Mouse (Mus musculus): ENCODE measurements at regions not wholly inside any gene's neighbourhood (a gene's known extent, or its start where the extent isn't known, plus 50 kb on each side); places are given as distances from the start of the nearest gene placed in this dataset.

DNA sequence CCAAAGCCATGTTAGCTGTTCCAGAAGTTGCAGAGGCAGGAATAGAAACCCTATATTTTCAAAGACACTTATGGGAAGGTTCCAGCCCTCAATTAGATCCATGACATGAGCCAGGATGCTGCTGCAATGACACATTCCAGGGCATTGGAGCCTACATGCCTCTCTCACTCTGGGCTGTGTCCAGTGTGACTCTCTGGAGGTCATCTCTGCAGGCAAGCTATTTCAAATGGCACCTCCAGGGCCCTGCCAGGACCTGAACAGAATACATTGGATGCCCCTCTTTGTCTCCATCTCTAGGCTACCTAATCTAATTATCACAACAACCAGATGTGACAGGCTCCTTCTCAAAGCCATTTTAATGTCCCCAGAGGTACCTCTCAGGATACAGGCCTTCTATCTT is 1478.7 kb upstream of the Gm6569 start:
- H3K27me3 ChIP-seq (ENCODE audit: control insufficient read depth, insufficient read depth, insufficient read length), result no peaks in the 10 kb centered on the region

DNA sequence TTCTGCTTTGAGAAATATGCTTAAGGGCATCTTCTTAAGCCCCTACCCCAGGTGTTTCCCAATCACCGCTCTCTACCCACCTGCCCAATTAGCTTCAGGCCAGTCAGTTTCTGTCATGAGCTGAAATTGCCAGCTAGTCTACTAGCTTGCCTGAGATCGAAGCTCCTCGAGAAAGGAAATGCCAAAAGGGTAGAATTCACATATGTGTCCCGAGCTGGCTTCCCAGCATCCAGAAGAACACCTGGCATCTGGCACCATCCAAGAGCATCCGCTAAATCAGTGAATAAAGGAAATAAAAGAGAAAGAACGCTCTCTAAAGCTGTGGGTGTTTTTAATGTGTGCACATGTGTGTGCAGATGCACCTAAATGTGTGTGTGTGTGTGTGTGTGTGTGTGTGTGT is 1474.7 kb upstream of the Gm6569 start:
- H3K27me3 ChIP-seq (ENCODE audit: control insufficient read depth, insufficient read depth, insufficient read length), result no peaks in the 10 kb centered on the region
- no peaks in the 10 kb centered on the region for H3K79me2 ChIP-seq (ENCODE audit: control insufficient read depth, insufficient read depth)
- no peak overlapping the region for H3K4me2 ChIP-seq (ENCODE audit: low read depth)
- no peak overlapping the region for H3K4me3 ChIP-seq
- no peaks in the 10 kb centered on the region for H3K36me3 ChIP-seq (ENCODE audit: control insufficient read depth, insufficient read depth)
- H3ac ChIP-seq (ENCODE audit: control insufficient read depth, insufficient read length), result no peak overlapping the region
- no peak for TF ChIP-seq E2F4 (IDR thresholded peaks at IDR 0.05; ENCODE audit: insufficient read depth)
- TF ChIP-seq MAX (IDR thresholded peaks at IDR 0.05; ENCODE audit: low read depth), result no peak
- no peak for TF ChIP-seq POLR2A (IDR thresholded peaks at IDR 0.05; ENCODE audit: insufficient read length, low read depth)
- TF ChIP-seq USF1 (IDR thresholded peaks at IDR 0.05; ENCODE audit: low read depth), result no peak
- TF ChIP-seq CEBPB (IDR thresholded peaks at IDR 0.05; ENCODE audit: insufficient read depth, poor library complexity, severe bottlenecking), result no peak
- TF ChIP-seq MYOD1 (IDR thresholded peaks at IDR 0.05; ENCODE audit: control insufficient read depth in 1 of 3, insufficient read length in 2 of 3, low read depth in 2 of 3), result no peak
- TF ChIP-seq TCF12 (IDR thresholded peaks at IDR 0.05; ENCODE audit: insufficient read depth, poor library complexity, severe bottlenecking), result no peak
- TF ChIP-seq POLR2AphosphoS2 (IDR thresholded peaks at IDR 0.05; ENCODE audit: insufficient read length, low read depth), result no peak

More for the DNA sequence above, 1478.7 kb upstream of the Gm6569 start:
- Histone ChIP-seq H3K36me3 (ENCODE audit: control insufficient read depth, insufficient read depth) (no peaks in the 10 kb centered on the region), H3K4me3 (no peak overlapping the region), H3K79me2 (ENCODE audit: control insufficient read depth, insufficient read depth) (no peaks in the 10 kb centered on the region), H3ac (ENCODE audit: control insufficient read depth, insufficient read length) (no peak overlapping the region), H3K4me2 (ENCODE audit: low read depth) (no peak overlapping the region)
- TF ChIP-seq POLR2AphosphoS2 (IDR thresholded peaks at IDR 0.05; ENCODE audit: insufficient read length, low read depth), result no peak

- Histone ChIP-seq H3ac (ENCODE audit: control insufficient read depth, insufficient read length) (no peak overlapping the region), H3K36me3 (ENCODE audit: control insufficient read depth, insufficient read depth) (no peaks in the 10 kb centered on the region), H3K79me2 (ENCODE audit: control insufficient read depth, insufficient read depth) (no peaks in the 10 kb centered on the region), H3K27me3 (ENCODE audit: control insufficient read depth, insufficient read depth, insufficient read length) (no peaks in the 10 kb centered on the region), H3K4me2 (ENCODE audit: low read depth) (no peak overlapping the region), H3K4me3 (no peak overlapping the region)
- TF ChIP-seq SRF (IDR thresholded peaks at IDR 0.05; ENCODE audit: control insufficient read depth, insufficient read length, low read depth) (no peak), TCF3 (IDR thresholded peaks at IDR 0.05; ENCODE audit: insufficient read length, low read depth) (no peak), USF1 (IDR thresholded peaks at IDR 0.05; ENCODE audit: low read depth) (no peak), MAX (IDR thresholded peaks at IDR 0.05; ENCODE audit: low read depth) (no peak), REST (IDR thresholded peaks at IDR 0.05; ENCODE audit: insufficient read depth, insufficient read length) (no peak), POLR2A (IDR thresholded peaks at IDR 0.05; ENCODE audit: insufficient read length, low read depth) (no peak), POLR2AphosphoS2 (IDR thresholded peaks at IDR 0.05; ENCODE audit: insufficient read length, low read depth) (no peak), E2F4 (IDR thresholded peaks at IDR 0.05; ENCODE audit: insufficient read depth) (no peak), TCF12 (IDR thresholded peaks at IDR 0.05; ENCODE audit: insufficient read depth, poor library complexity, severe bottlenecking) (no peak), MYOG (IDR thresholded peaks at IDR 0.05; ENCODE audit: control insufficient read depth in 1 of 3, insufficient read depth in 1 of 3, insufficient read length in 2 of 3, low read depth in 2 of 3) (no peak), MYOD1 (IDR thresholded peaks at IDR 0.05; ENCODE audit: control insufficient read depth in 1 of 3, insufficient read length in 2 of 3, low read depth in 2 of 3) (no peak), CEBPB (IDR thresholded peaks at IDR 0.05; ENCODE audit: insufficient read depth, poor library complexity, severe bottlenecking) (no peak)
Observed at GRCm38 (mm10) chr15:72360049-72360448, 1474.3 kb upstream of the Gm6569 start.

- Histone ChIP-seq H3K36me3 (ENCODE audit: control insufficient read depth, insufficient read depth) (no peaks in the 10 kb centered on the region), H3K4me3 (no peak overlapping the region), H3K79me2 (ENCODE audit: control insufficient read depth, insufficient read depth) (no peaks in the 10 kb centered on the region), H3ac (ENCODE audit: control insufficient read depth, insufficient read length) (no peak overlapping the region), H3K27me3 (ENCODE audit: control insufficient read depth, insufficient read depth, insufficient read length) (no peaks in the 10 kb centered on the region), H3K4me2 (ENCODE audit: low read depth) (no peak overlapping the region)
- TF ChIP-seq POLR2AphosphoS2 (IDR thresholded peaks at IDR 0.05; ENCODE audit: insufficient read length, low read depth), result no peak
- no peak for TF ChIP-seq CEBPB (IDR thresholded peaks at IDR 0.05; ENCODE audit: insufficient read depth, poor library complexity, severe bottlenecking)
- TF ChIP-seq TCF3 (IDR thresholded peaks at IDR 0.05; ENCODE audit: insufficient read length, low read depth), result no peak
- no peak for TF ChIP-seq E2F4 (IDR thresholded peaks at IDR 0.05; ENCODE audit: insufficient read depth)
- no peak for TF ChIP-seq MAX (IDR thresholded peaks at IDR 0.05; ENCODE audit: low read depth)
- TF ChIP-seq REST (IDR thresholded peaks at IDR 0.05; ENCODE audit: insufficient read depth, insufficient read length), result no peak
- TF ChIP-seq MYOD1 (IDR thresholded peaks at IDR 0.05; ENCODE audit: control insufficient read depth in 1 of 3, insufficient read length in 2 of 3, low read depth in 2 of 3), result no peak
- no peak for TF ChIP-seq POLR2A (IDR thresholded peaks at IDR 0.05; ENCODE audit: insufficient read length, low read depth)
- no peak for TF ChIP-seq SRF (IDR thresholded peaks at IDR 0.05; ENCODE audit: control insufficient read depth, insufficient read length, low read depth)
- TF ChIP-seq USF1 (IDR thresholded peaks at IDR 0.05; ENCODE audit: low read depth), result no peak
- TF ChIP-seq TCF12 (IDR thresholded peaks at IDR 0.05; ENCODE audit: insufficient read depth, poor library complexity, severe bottlenecking), result no peak
- TF ChIP-seq MYOG (IDR thresholded peaks at IDR 0.05; ENCODE audit: control insufficient read depth in 1 of 3, insufficient read depth in 1 of 3, insufficient read length in 2 of 3, low read depth in 2 of 3), result no peak
Observed at GRCm38 (mm10) chr15:72360463-72361030, 1473.8 kb upstream of the Gm6569 start.

DNA sequence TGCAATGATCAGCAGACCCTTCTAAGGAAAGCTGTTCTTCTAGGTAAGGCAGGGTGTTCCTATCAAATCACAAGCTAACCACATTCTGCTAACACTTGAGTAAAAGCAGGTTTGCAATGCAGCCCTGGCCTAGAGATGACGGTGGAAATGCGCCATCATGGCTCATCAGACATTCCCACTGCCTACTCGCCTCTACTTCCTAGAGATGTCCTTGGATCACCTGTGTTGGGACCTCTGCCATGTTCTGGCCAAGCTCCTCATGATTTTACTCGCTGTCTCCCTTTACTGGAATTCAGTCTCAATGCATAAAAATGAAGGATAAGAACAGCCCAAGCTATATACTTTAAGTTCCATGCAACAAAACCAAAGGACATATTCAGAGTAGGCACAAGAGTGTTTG is 1461.3 kb upstream of the Gm6569 start:
- no peaks in the 10 kb centered on the region for H3K36me3 ChIP-seq (ENCODE audit: control insufficient read depth, insufficient read depth)
- no peaks in the 10 kb centered on the region for H3K27me3 ChIP-seq (ENCODE audit: control insufficient read depth, insufficient read depth, insufficient read length)
- no peak overlapping the region for H3K4me3 ChIP-seq
- TF ChIP-seq CEBPB (IDR thresholded peaks at IDR 0.05; ENCODE audit: insufficient read depth, poor library complexity, severe bottlenecking) (no peak), REST (IDR thresholded peaks at IDR 0.05; ENCODE audit: insufficient read depth, insufficient read length) (no peak), MYOD1 (IDR thresholded peaks at IDR 0.05; ENCODE audit: control insufficient read depth in 1 of 3, insufficient read length in 2 of 3, low read depth in 2 of 3) (no peak), MAX (IDR thresholded peaks at IDR 0.05; ENCODE audit: low read depth) (no peak), POLR2A (IDR thresholded peaks at IDR 0.05; ENCODE audit: insufficient read length, low read depth) (no peak), MYOG (IDR thresholded peaks at IDR 0.05; ENCODE audit: control insufficient read depth in 1 of 3, insufficient read depth in 1 of 3, insufficient read length in 2 of 3, low read depth in 2 of 3) (no peak), USF1 (IDR thresholded peaks at IDR 0.05; ENCODE audit: low read depth) (no peak), POLR2AphosphoS2 (IDR thresholded peaks at IDR 0.05; ENCODE audit: insufficient read length, low read depth) (no peak)
- H3ac ChIP-seq (ENCODE audit: control insufficient read depth, insufficient read length), result no peak overlapping the region
- H3K79me2 ChIP-seq (ENCODE audit: control insufficient read depth, insufficient read depth), result no peaks in the 10 kb centered on the region
- H3K4me2 ChIP-seq (ENCODE audit: low read depth), result no peak overlapping the region

Data from myocyte (in vitro differentiated cells).